Mouse (Mus musculus) ES-E14 (cell line): Measurements from ENCODE around the gene 2210011C24Rik.

Experiments used
- CHD2 ChIP-seq: IDR thresholded peaks from 2 replicates; pipeline ENCODE4 v1.6.1; 2014; ENCODE audit warnings: mild to moderate bottlenecking, low read depth, low read length, inconsistent platforms
- ZC3H11A ChIP-seq: IDR thresholded peaks from 2 replicates; pipeline ENCODE4 v1.6.1; 2012; ENCODE audit warnings: low read depth, mild to moderate bottlenecking, inconsistent platforms, low read length, borderline replicate concordance

GRCm38 (mm10) chr8:84002957-84003611 lies 8.9 kb downstream of the 2210011C24Rik start:
- TF ChIP-seq CHD2: no peak
- no peak for TF ChIP-seq ZC3H11A
